Mouse (Mus musculus) testis, adult 2 months (tissue): ENCODE results near the gene Supt7l.

Source experiments
- CTCF ChIP-seq: fragments of 200-500 bp; IDR thresholded peaks from 2 replicates; pipeline ENCODE4 v1.5.1; 2012; ENCODE audit warnings: low read depth, mild to moderate bottlenecking, inconsistent platforms, low read length, moderate library complexity; ENCODE audit not compliant: control insufficient read depth, insufficient read depth, insufficient replicate concordance
- POLR2A ChIP-seq: fragments of 200-500 bp; IDR thresholded peaks from 2 replicates; pipeline ENCODE4 v1.6.1; 2012; ENCODE audit warnings: low read depth, mild to moderate bottlenecking, inconsistent platforms, low read length, moderate library complexity; ENCODE audit not compliant: control insufficient read depth

DNA sequence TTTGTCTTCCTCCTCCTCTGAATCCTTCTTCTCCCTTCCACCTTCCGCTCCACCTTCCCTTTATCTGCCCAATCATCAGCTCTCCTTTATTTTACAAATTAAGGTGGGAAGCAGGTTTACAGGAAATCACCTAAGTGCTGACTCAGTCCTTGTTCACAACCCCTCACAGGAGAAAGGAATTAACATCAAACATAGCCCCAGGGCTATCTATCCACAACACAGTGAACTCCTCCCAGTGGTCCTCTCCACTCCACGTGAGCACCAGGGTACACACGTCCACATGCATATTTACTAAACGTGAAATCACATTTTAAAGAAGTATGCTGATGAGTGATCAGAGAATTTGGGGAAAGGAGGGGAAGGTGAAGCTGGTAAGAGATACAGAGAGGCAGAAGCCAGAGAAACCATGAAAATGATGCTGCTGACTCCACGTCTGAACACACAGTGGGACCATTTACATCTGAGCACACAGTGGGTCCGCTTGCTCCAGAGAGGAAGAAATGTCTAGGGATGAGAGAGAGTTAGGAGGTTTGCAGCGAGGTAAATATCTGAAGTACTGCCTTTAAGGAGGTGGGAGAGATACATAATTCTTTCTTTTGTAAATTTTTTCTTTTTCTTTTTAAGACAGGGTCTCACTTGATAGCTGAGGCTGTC, 38.4 kb downstream of the Supt7l start:
- TF ChIP-seq CTCF (no peak), POLR2A (no peak)
